Mouse (Mus musculus) layer of hippocampus, adult 2 months (tissue): ENCODE results near the gene Abt1. TPM values are rescaled to one million over a fixed set of nuclear protein-coding genes. Genes with fewer than 3 reads are reported as not detected.

Experiments
- DNase-seq, 2 experiments: peaks; one replicate each; pipeline ENCODE4 v3.0.0; 2022; ENCODE audit warnings: low spot score in 2 of 2
- H3K27ac ChIP-seq: fragments of 200-600 bp; 2 replicates; pipeline ENCODE4 v1.8.1; 2022
- H3K4me3 ChIP-seq: fragments of 200-600 bp; 2 replicates; pipeline ENCODE4 v1.8.1; 2022; ENCODE audit warnings: mild to moderate bottlenecking
- CTCF ChIP-seq: fragments of 200-600 bp; conservative IDR thresholded peaks from 2 replicates; pipeline ENCODE4 v1.8.1; 2022; ENCODE audit warnings: antibody characterized with exemption, mild to moderate bottlenecking, moderate library complexity
- total RNA-seq, 2 experiments: library from RNA; stranded (reverse); gene quantifications; 2 replicates each; pipeline ENCODE4 v1.2.3; 2021

Gene Abt1
- total RNA-seq, 2 experiments from 2014 or later: 7.8 to 9.7 TPM

- no peak for TF ChIP-seq CTCF
- Histone ChIP-seq H3K27ac (no peak overlapping the region), H3K4me3 (no peak overlapping the region)
- peak; percentile 69 to 74 for DNase-seq
Measured at GRCm38 (mm10) chr13:23425505-23425904, 1.8 kb upstream of the Abt1 start.

- TF ChIP-seq CTCF: peak; percentile 96
- Histone ChIP-seq H3K4me3 (peak overlapping the region; percentile 95), H3K27ac (peak overlapping the region; percentile 40)
- peak; percentile 82 to 88 for DNase-seq
Measured at GRCm38 (mm10) chr13:23424494-23425325, 1.0 kb upstream of the Abt1 start.

GRCm38 (mm10) chr13:23424052-23424380 lies 350 bp upstream of the Abt1 start:
- H3K4me3 ChIP-seq: peak overlapping the region; percentile 95
- peak overlapping the region; percentile 85 for H3K27ac ChIP-seq
- no peak for DNase-seq
- TF ChIP-seq CTCF: no peak

- no peak for DNase-seq
- TF ChIP-seq CTCF: no peak
- Histone ChIP-seq H3K4me3 (no peak overlapping the region; the same call in 1 of the 2 replicates), H3K27ac (no peak overlapping the region)
Measured at GRCm38 (mm10) chr13:23422351-23422750, 1.3 kb downstream of the Abt1 start.

GRCm38 (mm10) chr13:23412630-23413521 lies 10.8 kb downstream of the Abt1 start:
- TF ChIP-seq CTCF: no peak
- peak overlapping the region; percentile 15; the same call in 1 of the 2 replicates for H3K27ac ChIP-seq
- peak overlapping the region; percentile 62 for H3K4me3 ChIP-seq
- peak; percentile 74 to 85 for DNase-seq

- peak in 1 of 2 experiments; percentile 42 for DNase-seq
- Histone ChIP-seq H3K4me3 (peak overlapping the region; percentile 62), H3K27ac (peak overlapping the region; percentile 15; the same call in 1 of the 2 replicates)
- no peak for TF ChIP-seq CTCF
Measured at GRCm38 (mm10) chr13:23412211-23412629, 11.4 kb downstream of the Abt1 start.

- Histone ChIP-seq H3K4me3 (peak overlapping the region; percentile 62), H3K27ac (no peak overlapping the region)
- DNase-seq: peak in 1 of 2 experiments; percentile 57
- TF ChIP-seq CTCF: peak; percentile 41; the same call in 1 of the 2 replicates
Measured at GRCm38 (mm10) chr13:23411311-23412210, 12.1 kb downstream of the Abt1 start.

GRCm38 (mm10) chr13:23410632-23411031 lies 13.0 kb downstream of the Abt1 start:
- no peak overlapping the region for H3K27ac ChIP-seq
- no peak for DNase-seq
- no peak overlapping the region for H3K4me3 ChIP-seq
- no peak for TF ChIP-seq CTCF

GRCm38 (mm10) chr13:23402626-23403025 lies 21.0 kb downstream of the Abt1 start:
- Histone ChIP-seq H3K27ac (no peak overlapping the region), H3K4me3 (no peak overlapping the region)
- DNase-seq: no peak
- no peak for TF ChIP-seq CTCF

GRCm38 (mm10) chr13:23401683-23402527 lies 21.8 kb downstream of the Abt1 start:
- peak; percentile 96 for TF ChIP-seq CTCF
- Histone ChIP-seq H3K4me3 (peak overlapping the region; percentile 55), H3K27ac (peak overlapping the region; percentile 15; the same call in 1 of the 2 replicates)
- peak; percentile 80 to 87 for DNase-seq
